Comparison of ENCODE assay signal across 30 mouse cellular contexts in genomic region chr10:39339969-39340236, GRCm38 (mm10). TPM values are rescaled to one million over a fixed set of nuclear protein-coding genes. Genes with fewer than 3 reads are reported as not detected.
A peak's percentile ranks its signal among the peaks of the same experiment; 100 is the strongest.
DNase-seq lines count a peak whose midpoint lies in the region; ATAC-seq and TF ChIP-seq lines count a peak whose summit lies in the region.
"Had no signal": no experiment of that assay in that cellular context is flagged by ENCODE, and none has a peak within 500 bp of the region (broad histone marks: within the 10 kb centered on the region; RNA-seq: fewer than 3 reads in every experiment).

No protein-coding gene starts in this region.

- no peak overlapping the region for H3K4me2 ChIP-seq in neural tube, embryonic 15.5 days
- H3K4me2 ChIP-seq: embryonic facial prominence, embryonic 15.5 days; forebrain, embryonic 12.5 days; intestine, embryonic 15.5 days; limb, embryonic 13.5 days; liver, embryonic 11.5 days; lung, embryonic 15.5 days; midbrain, embryonic 13.5 days had no signal

- TF ChIP-seq CTCF in thymus, adult 2 months (IDR thresholded peaks at IDR 0.05; ENCODE audit: borderline replicate concordance, control insufficient read depth, extremely low read depth, insufficient read depth, low read length, poor library complexity) = no peak
- TF ChIP-seq CTCF in kidney, adult 2 months (conservative IDR thresholded peaks at IDR 0.05; ENCODE audit: insufficient read depth, insufficient read length, low read depth, low read length) = no peak

- peak overlapping the region; percentile 73 for H3K27ac ChIP-seq in thymus, adult 2 months (ENCODE audit: control insufficient read depth, insufficient read depth, low read length)
- no peak overlapping the region for H3K27ac ChIP-seq in kidney, adult 2 months (ENCODE audit: insufficient read depth, low read depth, low read length)
- H3K27ac ChIP-seq in neural tube, embryonic 15.5 days (replicated peaks) = no peak overlapping the region
- H3K27ac ChIP-seq: embryonic facial prominence, embryonic 10.5 days; embryonic facial prominence, embryonic 15.5 days; forebrain, embryonic 12.5 days; intestine, embryonic 15.5 days; left cerebral cortex, adult 2 months; limb, embryonic 13.5 days; lung, embryonic 15.5 days; midbrain, embryonic 13.5 days had no signal

- no peak overlapping the region for H3K9ac ChIP-seq in neural tube, embryonic 15.5 days (replicated peaks)
- H3K9ac ChIP-seq: embryonic facial prominence, embryonic 15.5 days; forebrain, embryonic 12.5 days; intestine, embryonic 15.5 days; limb, embryonic 13.5 days; lung, embryonic 15.5 days; midbrain, embryonic 13.5 days had no signal

- TF ChIP-seq POLR2A in thymus, adult 2 months (IDR thresholded peaks at IDR 0.05; ENCODE audit: control insufficient read depth, extremely low read depth, insufficient read depth, low read length, poor library complexity) = no peak
- no peak for TF ChIP-seq POLR2A in kidney, adult 2 months (IDR thresholded peaks at IDR 0.05; ENCODE audit: low read depth, low read length)

- peak; percentile 85 for ATAC-seq in activated CD4-positive, CD25-positive, alpha-beta regulatory T cell, adult 4 months
- peak; percentile 27; the same call in 1 of the 2 replicates for ATAC-seq in monocyte, adult 5-6 weeks (replicated peaks; ENCODE audit: insufficient number of reproducible peaks, low FRiP score, low TSS enrichment, poor library complexity, severe bottlenecking)
- no peak for ATAC-seq in neural tube, embryonic 15.5 days (ENCODE audit: low FRiP score)
- ATAC-seq: hindbrain, embryonic 16.5 days; intestine, embryonic 15.5 days; midbrain, embryonic 13.5 days; Patski had no signal

- H3K36me3 ChIP-seq in thymus, adult 2 months (ENCODE audit: control insufficient read depth, insufficient read depth, low read length) = no peaks in the 10 kb centered on the region
- no peaks in the 10 kb centered on the region for H3K36me3 ChIP-seq in kidney, adult 2 months (ENCODE audit: control insufficient read depth, insufficient read depth, low read length)
- H3K36me3 ChIP-seq in neural tube, embryonic 15.5 days = no peaks in the 10 kb centered on the region
- H3K36me3 ChIP-seq: embryonic facial prominence, embryonic 10.5 days; embryonic facial prominence, embryonic 15.5 days; forebrain, embryonic 12.5 days; intestine, embryonic 15.5 days; limb, embryonic 13.5 days; lung, embryonic 15.5 days; midbrain, embryonic 13.5 days had no signal

- no peak overlapping the region for H3K4me3 ChIP-seq in thymus, adult 2 months (ENCODE audit: control insufficient read depth, insufficient read depth, low read length)
- no peak overlapping the region for H3K4me3 ChIP-seq in kidney, adult 2 months (ENCODE audit: insufficient read depth, low read depth, low read length)
- H3K4me3 ChIP-seq in neural tube, embryonic 15.5 days (replicated peaks) = no peak overlapping the region
- H3K4me3 ChIP-seq: embryonic facial prominence, embryonic 10.5 days; embryonic facial prominence, embryonic 15.5 days; forebrain, embryonic 12.5 days; intestine, embryonic 15.5 days; left cerebral cortex, adult 2 months; limb, embryonic 13.5 days; lung, embryonic 15.5 days; midbrain, embryonic 13.5 days had no signal

- DNase-seq in thymus, adult 2 months = no peak
- DNase-seq in thymus, adult 18-20 months = no peak
- no peak for DNase-seq in kidney, adult 2 months
- no peak for DNase-seq in lung, postnatal 25 days (ENCODE audit: low spot score)
- no peak for DNase-seq in ovary, postnatal 36 days (ENCODE audit: low spot score)
- DNase-seq: adrenal gland, postnatal 25 days; cerebellum, adult 11-12 months; cerebellum, postnatal 10 days; gastrocnemius, postnatal 14 days; heart, postnatal 14 days; kidney, adult 9 months; kidney, postnatal 10 days; lung, postnatal 36 days; right cerebral cortex, postnatal 14 days; thymus, postnatal 14 days had no signal

- peaks cover 10% of the 10 kb centered on the region for H3K4me1 ChIP-seq in thymus, adult 2 months (replicated peaks; ENCODE audit: control insufficient read depth, insufficient read depth, low read length)
- no peaks in the 10 kb centered on the region for H3K4me1 ChIP-seq in kidney, adult 2 months (ENCODE audit: control insufficient read depth, insufficient read depth, low read length)
- H3K4me1 ChIP-seq in neural tube, embryonic 15.5 days = no peaks in the 10 kb centered on the region
- H3K4me1 ChIP-seq: embryonic facial prominence, embryonic 10.5 days; embryonic facial prominence, embryonic 15.5 days; forebrain, embryonic 12.5 days; intestine, embryonic 15.5 days; limb, embryonic 13.5 days; lung, embryonic 15.5 days; midbrain, embryonic 13.5 days had no signal

- H3K27me3 ChIP-seq in thymus, adult 2 months (ENCODE audit: control insufficient read depth, insufficient read depth, low read length) = no peaks in the 10 kb centered on the region
- no peaks in the 10 kb centered on the region for H3K27me3 ChIP-seq in kidney, adult 2 months (replicated peaks; ENCODE audit: control insufficient read depth, insufficient read depth, low read length)
- no peaks in the 10 kb centered on the region for H3K27me3 ChIP-seq in neural tube, embryonic 15.5 days (replicated peaks)
- H3K27me3 ChIP-seq: embryonic facial prominence, embryonic 15.5 days; forebrain, embryonic 12.5 days; intestine, embryonic 15.5 days; limb, embryonic 13.5 days; lung, embryonic 15.5 days; midbrain, embryonic 13.5 days; Patski had no signal

- H3K9me3 ChIP-seq in neural tube, embryonic 15.5 days (replicated peaks) = no peaks in the 10 kb centered on the region
- H3K9me3 ChIP-seq: embryonic facial prominence, embryonic 10.5 days; embryonic facial prominence, embryonic 15.5 days; forebrain, embryonic 12.5 days; intestine, embryonic 15.5 days; limb, embryonic 13.5 days; lung, embryonic 15.5 days; midbrain, embryonic 13.5 days had no signal

- 18% methylated on average over 2 of the region's 2 CpGs for WGBS in thymus, adult 2 months
- WGBS in kidney, adult 2 months = 86% methylated on average over 2 of the region's 2 CpGs
- 81% methylated on average over 2 of the region's 2 CpGs for WGBS in neural tube, embryonic 15.5 days

RNA-seq across cellular contexts. Expression of gene Fyn, which starts 28.8 kb away (rescaled TPM):
- polyA plus RNA-seq in thymus, adult 2 months (2012; rRNA removed) = 74.6 and 76.1 TPM in 2 replicates
- 100 to 1,000 TPM in 1 of 2 experiments, 10 to 100 TPM in 1; 78.3 to 103 TPM for polyA plus RNA-seq in activated CD4-positive, CD25-positive, alpha-beta regulatory T cell, adult 4 months (2017; shearing (Covaris generic))
- total RNA-seq in monocyte, adult 5-6 weeks (2017) = 231 to 385 TPM (median 255 TPM) in 3 replicates
- polyA plus RNA-seq in kidney, adult 2 months (2012; rRNA removed) = 10.6 and 12.9 TPM in 2 replicates
- 67.8 and 76.5 TPM in 2 replicates for polyA plus RNA-seq in neural tube, embryonic 15.5 days (2015; fragmentation: Nextera tagmentation; extraction: Ambion mirVana)
- total RNA-seq: MEL had no signal
